Mouse (Mus musculus) testis, adult 10 weeks (tissue): ENCODE data around the gene 2310034C09Rik. TPM values are rescaled to one million over a fixed set of nuclear protein-coding genes. Genes with fewer than 3 reads are reported as not detected.

Experiments
- polyA plus RNA-seq: library from polyadenylated mRNA; stranded (reverse); fragments of 350-450 nt; fragmentation: Illumina TruSeq; extraction: RNeasy Lipid Tissue Mini Kit (QIAGEN cat#74804); gene quantifications from one replicate; pipeline ENCODE4 v1.2.3, GENCODE M21; 2014; ENCODE audit warnings: low read depth, low replicate concordance

The 2310034C09Rik gene
- not detected for polyA plus RNA-seq

DNA sequence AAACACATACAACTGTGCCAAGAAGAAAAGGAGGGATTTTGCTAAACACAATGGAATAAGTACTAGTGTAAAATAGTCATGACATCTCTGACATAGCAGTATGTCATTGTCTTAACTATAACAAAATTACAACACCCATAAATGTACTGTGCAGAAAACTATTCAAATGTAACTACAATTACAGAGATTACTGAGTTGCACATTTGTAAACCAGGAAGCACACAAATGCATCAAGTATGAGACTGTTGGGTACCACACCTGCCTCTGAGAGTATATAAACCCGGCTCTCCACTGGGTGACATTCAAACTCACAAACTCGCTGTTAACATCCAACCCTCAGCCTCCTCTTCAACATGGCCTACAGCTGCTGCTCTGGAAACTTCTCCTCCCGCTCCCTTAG lies at the start of gene 2310034C09Rik:
Gene 2310034C09Rik, plus strand, starts transcription at position 301 of the 400 bp plus-strand sequence.

DNA sequence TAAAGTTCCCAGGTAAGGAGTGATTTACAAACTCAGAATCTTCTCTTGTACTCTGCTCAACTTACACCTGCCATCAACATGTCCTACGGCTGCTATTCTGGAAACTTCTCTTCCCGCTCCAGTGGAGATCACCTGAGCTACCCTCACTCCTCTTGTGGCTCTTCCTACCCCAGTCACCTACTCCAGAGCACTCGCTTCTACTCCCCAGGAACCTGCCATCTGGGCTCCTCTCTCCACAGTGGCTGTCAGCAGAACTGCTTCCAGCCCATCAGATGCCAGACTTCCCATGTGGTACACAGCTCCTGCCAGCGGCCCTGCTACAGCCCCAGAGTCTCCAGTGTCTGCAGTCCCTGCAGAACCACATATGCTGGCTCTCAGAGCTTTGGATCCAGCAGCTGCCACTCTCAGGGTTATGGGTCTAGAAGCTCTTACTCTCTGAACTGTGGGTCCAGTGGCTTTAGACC lies 29.8 kb upstream of the 2310034C09Rik start, which contains the start of gene Krtap13-1:
Gene Krtap13-1, plus strand, starts transcription at position 51 of the 464 bp plus-strand sequence.

DNA sequence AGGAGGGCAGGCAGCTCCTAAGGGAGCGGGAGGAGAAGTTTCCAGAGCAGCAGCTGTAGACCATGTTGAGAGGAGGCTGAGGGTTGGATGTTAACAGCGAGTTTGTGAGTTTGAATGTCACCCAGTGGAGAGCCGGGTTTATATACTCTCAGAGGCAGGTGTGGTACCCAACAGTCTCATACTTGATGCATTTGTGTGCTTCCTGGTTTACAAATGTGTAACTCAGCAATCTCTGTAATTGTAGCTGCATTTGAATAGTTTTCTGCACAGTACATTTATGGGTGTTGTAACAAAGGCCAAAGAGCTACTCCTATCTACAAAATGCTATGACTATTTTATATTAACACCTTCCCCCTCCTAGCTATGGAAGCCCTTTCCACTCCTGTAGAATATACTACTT lies 7.1 kb upstream of the 2310034C09Rik start, which contains the start of gene Krtap13:
Gene Krtap13, minus strand, starts transcription at position 101 of the 400 bp plus-strand sequence.

DNA sequence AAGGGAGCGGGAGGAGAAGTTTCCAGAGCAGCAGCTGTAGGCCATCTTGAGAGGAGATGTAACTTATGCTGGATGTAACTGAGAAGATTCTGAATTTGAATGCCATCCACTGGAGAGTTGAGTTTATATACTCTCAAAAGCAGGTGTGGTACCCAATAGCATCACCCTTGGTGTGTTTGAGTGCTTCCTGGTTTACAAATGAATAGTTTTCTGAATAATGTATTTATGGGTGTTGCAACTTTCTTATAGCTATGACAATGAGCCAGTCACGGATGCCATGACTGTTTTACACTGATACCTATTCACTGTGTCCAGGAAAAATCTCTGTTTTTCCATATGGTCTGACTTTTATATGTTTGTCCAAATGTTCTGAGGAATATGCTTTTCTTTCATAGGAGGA lies 15.5 kb downstream of the 2310034C09Rik start, which contains the start of gene 2310057N15Rik:
Gene 2310057N15Rik, minus strand, starts transcription at position 101 of the 400 bp plus-strand sequence.

DNA sequence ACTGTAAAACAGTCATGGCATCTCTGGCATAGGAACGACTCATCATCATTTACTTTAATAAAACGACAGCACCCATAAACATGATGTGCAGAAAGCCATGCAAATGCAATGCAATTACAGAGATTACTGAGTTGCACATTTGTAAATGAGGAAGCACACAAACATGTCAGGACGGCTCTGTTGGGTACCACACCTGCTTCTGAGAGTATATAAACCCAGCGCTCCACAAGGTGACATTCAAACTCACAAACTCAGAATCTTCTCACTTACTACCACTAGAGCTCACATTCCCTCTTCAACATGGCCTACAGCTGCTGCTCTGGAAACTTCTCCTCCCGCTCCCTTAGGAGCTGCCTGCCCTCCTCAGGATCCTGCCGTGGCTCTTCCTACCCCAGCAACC lies 18.9 kb downstream of the 2310034C09Rik start, which contains the start of gene Gm5965:
Gene Gm5965, plus strand, starts transcription at position 301 of the 400 bp plus-strand sequence.

Other genes with a start within 250 kb of the 2310034C09Rik start
- gene Cldn8, start 195.7 kb upstream of the 2310034C09Rik start, polyA plus RNA-seq, result 0.25 TPM
- 0.29 TPM for gene Krtap24-1, start 146.6 kb upstream of the 2310034C09Rik start, polyA plus RNA-seq
- gene 2310079G19Rik, start 131.2 kb upstream of the 2310034C09Rik start, polyA plus RNA-seq, result not detected
- not detected for gene Krtap26-1, start 111.1 kb upstream of the 2310034C09Rik start, polyA plus RNA-seq
- gene Krtap27-1, start 87.2 kb upstream of the 2310034C09Rik start, polyA plus RNA-seq, result not detected
- not detected for gene 2310061N02Rik, start 50.9 kb upstream of the 2310034C09Rik start, polyA plus RNA-seq
- gene Krtap13-1, start 30.0 kb upstream of the 2310034C09Rik start, polyA plus RNA-seq, result not detected
- gene Krtap13, start 7.2 kb upstream of the 2310034C09Rik start, polyA plus RNA-seq, result not detected
- gene 2310057N15Rik, start 15.4 kb downstream of the 2310034C09Rik start, polyA plus RNA-seq, result not detected
- gene Gm5965, start 19.0 kb downstream of the 2310034C09Rik start, polyA plus RNA-seq, result not detected
- gene Gm20741, start 53.4 kb downstream of the 2310034C09Rik start, polyA plus RNA-seq, result not detected
- gene Krtap15, start 61.4 kb downstream of the 2310034C09Rik start, polyA plus RNA-seq, result not detected
- gene Krtap14, start 67.3 kb downstream of the 2310034C09Rik start, polyA plus RNA-seq, result not detected
- not detected for gene Krtap19-1, start 110.6 kb downstream of the 2310034C09Rik start, polyA plus RNA-seq
- not detected for gene Krtap19-2, start 115.4 kb downstream of the 2310034C09Rik start, polyA plus RNA-seq
- gene Krtap19-3, start 119.2 kb downstream of the 2310034C09Rik start, polyA plus RNA-seq, result not detected
- not detected for gene Krtap19-4, start 126.2 kb downstream of the 2310034C09Rik start, polyA plus RNA-seq
- not detected for gene Krtap19-5, start 137.6 kb downstream of the 2310034C09Rik start, polyA plus RNA-seq
- not detected for gene Krtap19-9b, start 173.4 kb downstream of the 2310034C09Rik start, polyA plus RNA-seq
- gene Krtap16-3, start 204.0 kb downstream of the 2310034C09Rik start, polyA plus RNA-seq, result not detected